In the genomic region with DNA sequence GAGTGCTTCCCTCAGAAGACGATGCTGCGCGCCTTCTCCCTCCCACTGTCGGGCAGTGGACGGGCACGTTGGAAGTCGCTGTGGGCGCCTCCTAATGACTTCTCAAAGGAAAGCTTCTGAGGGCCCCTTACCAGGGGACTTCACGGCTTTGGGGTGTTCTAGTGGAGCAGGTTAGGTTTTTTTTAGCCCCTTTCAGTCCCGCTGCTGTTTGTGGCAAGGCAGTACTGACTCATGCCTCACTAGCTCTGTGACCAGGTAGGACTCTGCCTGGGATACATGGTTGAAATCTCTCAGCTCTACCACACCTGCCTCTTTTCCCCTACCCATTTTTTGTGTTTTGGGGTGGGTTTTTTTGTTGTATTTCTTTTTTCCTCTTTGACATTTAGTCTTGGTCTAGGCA, we compare ENCODE assay signal across 22 mouse cellular contexts. TPM values are rescaled to one million over a fixed set of nuclear protein-coding genes. Genes with fewer than 3 reads are reported as not detected.
DNase-seq lines count a peak whose midpoint lies in the region; ATAC-seq and TF ChIP-seq lines count a peak whose summit lies in the region.
"Had no signal": no experiment of that assay in that cellular context is flagged by ENCODE, and none has a peak within 500 bp of the region (broad histone marks: within the 10 kb centered on the region; RNA-seq: fewer than 3 reads in every experiment).

No protein-coding gene starts in this region.

- H3K27ac ChIP-seq in forebrain, embryonic 11.5 days (ENCODE audit: low read depth, low read length): no peak overlapping the region
- no peak overlapping the region for H3K27ac ChIP-seq in forebrain, postnatal 0 days (ENCODE audit: low read depth, low read length)
- H3K27ac ChIP-seq in liver, embryonic 11.5 days (ENCODE audit: low read depth, low read length): no peak overlapping the region
- H3K27ac ChIP-seq in liver, embryonic 12.5 days: no peak overlapping the region
- H3K27ac ChIP-seq: forebrain, embryonic 13.5 days; heart, adult 2 months; hindbrain, embryonic 10.5 days; kidney, postnatal 0 days; limb, embryonic 12.5 days; liver, embryonic 14.5 days; macrophage; midbrain, embryonic 12.5 days; neural tube, embryonic 15.5 days had no signal

- peak; percentile 47 for DNase-seq in forebrain, embryonic 11.5 days (ENCODE audit: low spot score)
- DNase-seq in forebrain, postnatal 0 days: no peak
- DNase-seq in liver, embryonic 11.5 days (ENCODE audit: low spot score): peak; percentile 30
- DNase-seq in retina, postnatal 1 day: peak; percentile 0
- no peak for DNase-seq in retina, embryonic 14.5 days (ENCODE audit: low spot score)
- no peak for DNase-seq in kidney, postnatal 25 days
- DNase-seq: adrenal gland, postnatal 25 days; cerebellum, adult 11 months; gastrocnemius, postnatal 14 days; heart, adult 2 months; thymus, postnatal 25 days had no signal

- WGBS in forebrain, embryonic 11.5 days: 89% methylated on average over 10 of the region's 10 CpGs
- 75% methylated on average over 10 of the region's 10 CpGs for WGBS in forebrain, postnatal 0 days
- 90% methylated on average over 10 of the region's 10 CpGs for WGBS in liver, embryonic 11.5 days
- 86% methylated on average over 10 of the region's 10 CpGs for WGBS in liver, embryonic 12.5 days (ENCODE audit: insufficient replicate concordance)

- no peak overlapping the region for H3K9ac ChIP-seq in forebrain, embryonic 11.5 days (ENCODE audit: low read length)
- H3K9ac ChIP-seq in forebrain, postnatal 0 days: no peak overlapping the region
- H3K9ac ChIP-seq in liver, embryonic 11.5 days (ENCODE audit: low read depth, low read length): no peak overlapping the region
- no peak overlapping the region for H3K9ac ChIP-seq in liver, embryonic 12.5 days
- H3K9ac ChIP-seq: forebrain, embryonic 13.5 days; limb, embryonic 12.5 days; liver, embryonic 14.5 days; midbrain, embryonic 12.5 days; neural tube, embryonic 15.5 days had no signal

- no peak overlapping the region for H3K4me2 ChIP-seq in forebrain, embryonic 11.5 days (ENCODE audit: low read depth, low read length, severe bottlenecking)
- H3K4me2 ChIP-seq in forebrain, postnatal 0 days (ENCODE audit: low read depth): no peak overlapping the region
- H3K4me2 ChIP-seq in liver, embryonic 11.5 days: no peak overlapping the region
- no peak overlapping the region for H3K4me2 ChIP-seq in liver, embryonic 12.5 days
- H3K4me2 ChIP-seq in myocyte (ENCODE audit: low read depth): peak overlapping the region; percentile 58
- H3K4me2 ChIP-seq: forebrain, embryonic 13.5 days; limb, embryonic 12.5 days; midbrain, embryonic 12.5 days; neural tube, embryonic 15.5 days had no signal

- no peak overlapping the region for H3ac ChIP-seq in myocyte (ENCODE audit: control insufficient read depth, insufficient read length)

- no peak overlapping the region for H3K4me3 ChIP-seq in forebrain, embryonic 11.5 days (ENCODE audit: low read depth, low read length)
- H3K4me3 ChIP-seq in forebrain, postnatal 0 days (ENCODE audit: low read depth, low read length): no peak overlapping the region
- no peak overlapping the region for H3K4me3 ChIP-seq in liver, embryonic 11.5 days (ENCODE audit: low read depth, low read length)
- H3K4me3 ChIP-seq in liver, embryonic 12.5 days: no peak overlapping the region
- no peak overlapping the region for H3K4me3 ChIP-seq in myocyte
- H3K4me3 ChIP-seq: forebrain, embryonic 13.5 days; heart, adult 2 months; hindbrain, embryonic 10.5 days; limb, embryonic 12.5 days; midbrain, embryonic 12.5 days; neural tube, embryonic 15.5 days had no signal

- no peaks in the 10 kb centered on the region for H3K27me3 ChIP-seq in forebrain, embryonic 11.5 days (ENCODE audit: control insufficient read depth, insufficient read depth, low read length)
- H3K27me3 ChIP-seq in forebrain, postnatal 0 days (ENCODE audit: insufficient read depth, low read length): no peaks in the 10 kb centered on the region
- H3K27me3 ChIP-seq in liver, embryonic 11.5 days (replicated peaks; ENCODE audit: control insufficient read depth, insufficient read depth, low read length): no peaks in the 10 kb centered on the region
- no peaks in the 10 kb centered on the region for H3K27me3 ChIP-seq in liver, embryonic 12.5 days (replicated peaks)
- no peaks in the 10 kb centered on the region for H3K27me3 ChIP-seq in myocyte (ENCODE audit: control insufficient read depth, insufficient read depth, insufficient read length)
- H3K27me3 ChIP-seq: CH12.LX; forebrain, embryonic 13.5 days; limb, embryonic 12.5 days; midbrain, embryonic 12.5 days; neural tube, embryonic 15.5 days had no signal

- no peak for TF ChIP-seq CTCF in forebrain, postnatal 0 days (IDR thresholded peaks at IDR 0.05; ENCODE audit: low read depth)

- no peaks in the 10 kb centered on the region for H3K9me3 ChIP-seq in forebrain, embryonic 11.5 days (ENCODE audit: control insufficient read depth, low read length)
- no peaks in the 10 kb centered on the region for H3K9me3 ChIP-seq in forebrain, postnatal 0 days (ENCODE audit: low read length)
- H3K9me3 ChIP-seq in liver, embryonic 11.5 days (ENCODE audit: control insufficient read depth, low read length): no peaks in the 10 kb centered on the region
- H3K9me3 ChIP-seq in liver, embryonic 12.5 days (replicated peaks): no peaks in the 10 kb centered on the region
- H3K9me3 ChIP-seq: forebrain, embryonic 13.5 days; hindbrain, embryonic 10.5 days; limb, embryonic 12.5 days; midbrain, embryonic 12.5 days; neural tube, embryonic 15.5 days had no signal

- peaks cover 9% of the 10 kb centered on the region; the same call in 1 of the 2 replicates for H3K4me1 ChIP-seq in forebrain, embryonic 11.5 days (replicated peaks; ENCODE audit: control insufficient read depth, insufficient read depth, low read length)
- H3K4me1 ChIP-seq in forebrain, postnatal 0 days (ENCODE audit: insufficient read depth): peaks cover 18% of the 10 kb centered on the region; the same call in 1 of the 2 replicates
- H3K4me1 ChIP-seq in liver, embryonic 11.5 days (replicated peaks; ENCODE audit: control insufficient read depth, insufficient read depth, low read length): peaks cover 25% of the 10 kb centered on the region
- peaks cover 35% of the 10 kb centered on the region for H3K4me1 ChIP-seq in liver, embryonic 12.5 days

- TF ChIP-seq POLR2A in myocyte (IDR thresholded peaks at IDR 0.05; ENCODE audit: insufficient read length, low read depth): peak; percentile 39

- H3K79me2 ChIP-seq in myocyte (ENCODE audit: control insufficient read depth, insufficient read depth): peaks cover 70% of the 10 kb centered on the region

- no peak for ATAC-seq in forebrain, embryonic 11.5 days (replicated peaks; ENCODE audit: low FRiP score)
- ATAC-seq in forebrain, postnatal 0 days: no peak
- ATAC-seq in liver, embryonic 11.5 days (replicated peaks; ENCODE audit: low FRiP score): no peak
- no peak for ATAC-seq in liver, embryonic 12.5 days
- ATAC-seq: forebrain, embryonic 13.5 days had no signal

- peaks cover 44% of the 10 kb centered on the region for H3K36me3 ChIP-seq in forebrain, embryonic 11.5 days (ENCODE audit: control insufficient read depth, insufficient read depth, low read length)
- peaks cover 81% of the 10 kb centered on the region for H3K36me3 ChIP-seq in forebrain, postnatal 0 days (ENCODE audit: insufficient read depth)
- peaks cover 67% of the 10 kb centered on the region for H3K36me3 ChIP-seq in liver, embryonic 11.5 days (ENCODE audit: control insufficient read depth, insufficient read depth, low read length)
- H3K36me3 ChIP-seq in liver, embryonic 12.5 days: peaks cover 100% of the 10 kb centered on the region
- peaks cover 91% of the 10 kb centered on the region for H3K36me3 ChIP-seq in myocyte (ENCODE audit: control insufficient read depth, insufficient read depth)

TF ChIP-seq in myocyte, 11 proteins besides CTCF, POLR2A, EP300 and RAD21:
- TF ChIP-seq USF1 (IDR thresholded peaks at IDR 0.05; ENCODE audit: low read depth) (no peak), TCF3 (IDR thresholded peaks at IDR 0.05; ENCODE audit: insufficient read length, low read depth) (no peak), CEBPB (IDR thresholded peaks at IDR 0.05; ENCODE audit: insufficient read depth, poor library complexity, severe bottlenecking) (no peak), POLR2AphosphoS2 (IDR thresholded peaks at IDR 0.05; ENCODE audit: insufficient read length, low read depth) (peak; percentile 56), MYOG (IDR thresholded peaks at IDR 0.05; ENCODE audit: control insufficient read depth in 1 of 3, insufficient read depth in 1 of 3, insufficient read length in 2 of 3, low read depth in 2 of 3) (no peak), MAX (IDR thresholded peaks at IDR 0.05; ENCODE audit: low read depth) (no peak), REST (IDR thresholded peaks at IDR 0.05; ENCODE audit: insufficient read depth, insufficient read length) (no peak)
TF ChIP-seq in myocyte: peak in this region for 1.

RNA-seq across cellular contexts. Expression of gene Scd2, which starts 10.9 kb away (rescaled TPM):
- polyA plus RNA-seq in forebrain, embryonic 11.5 days (2014; fragmentation: Nextera tagmentation; extraction: Ambion mirVana): 433 and 466 TPM in 2 replicates
- total RNA-seq in forebrain, postnatal 0 days (2014; rRNA removed): 540 and 696 TPM in 2 replicates
- 162 and 210 TPM in 2 replicates for polyA plus RNA-seq in forebrain, postnatal 0 days (2015; fragmentation: Nextera tagmentation; extraction: Ambion mirVana)
- polyA plus RNA-seq in liver, embryonic 11.5 days (2014; fragmentation: Nextera tagmentation; extraction: Ambion mirVana): 212 and 231 TPM in 2 replicates
- polyA plus RNA-seq in liver, embryonic 12.5 days (2016; fragmentation: Nextera tagmentation; extraction: Ambion mirVana): 136 and 148 TPM in 2 replicates
- polyA plus RNA-seq in myocyte (2012; fragmentation: generic; extraction: Trizol): 868 TPM

RNA-seq across cellular contexts. Expression of gene Scd4, which starts 28.5 kb away (rescaled TPM):
- not detected in 2 replicates for polyA plus RNA-seq in forebrain, embryonic 11.5 days (2014; fragmentation: Nextera tagmentation; extraction: Ambion mirVana)
- 0.23 and 0.43 TPM in 2 replicates for total RNA-seq in forebrain, postnatal 0 days (2014; rRNA removed)
- polyA plus RNA-seq in forebrain, postnatal 0 days (2015; fragmentation: Nextera tagmentation; extraction: Ambion mirVana): 0.11 and 0.25 TPM in 2 replicates
- 0.06 and 0.16 TPM in 2 replicates for polyA plus RNA-seq in liver, embryonic 11.5 days (2014; fragmentation: Nextera tagmentation; extraction: Ambion mirVana)
- polyA plus RNA-seq in liver, embryonic 12.5 days (2016; fragmentation: Nextera tagmentation; extraction: Ambion mirVana): 0.04 TPM in 1 of 2 replicates, not detected in the other
- polyA plus RNA-seq in myocyte (2012; fragmentation: generic; extraction: Trizol): 0.16 TPM
- total RNA-seq: CH12.LX had no signal
- polyA plus RNA-seq: hindbrain, embryonic 10.5 days had no signal

Comparison
In these comparisons a context has a peak if more than half of its experiments do, and no peak if none do; other contexts are left out.
1. DNase-seq: peak in forebrain, embryonic 11.5 days (single experiment), liver, embryonic 11.5 days (single experiment) and retina, postnatal 1 day (single experiment); none in forebrain, postnatal 0 days (single experiment), retina, embryonic 14.5 days (single experiment) and kidney, postnatal 25 days (0 of 2).